Mouse (Mus musculus) monocyte, adult 2 months (primary cell): Measurements from ENCODE around the gene Kcnd3.

Source experiments
- DNase-seq, 2 experiments: peaks; one replicate each; pipeline ENCODE4 v3.0.0; 2022; ENCODE audit warnings: low spot score in 2 of 2, low read depth in 1 of 2

Gene Kcnd3

DNA sequence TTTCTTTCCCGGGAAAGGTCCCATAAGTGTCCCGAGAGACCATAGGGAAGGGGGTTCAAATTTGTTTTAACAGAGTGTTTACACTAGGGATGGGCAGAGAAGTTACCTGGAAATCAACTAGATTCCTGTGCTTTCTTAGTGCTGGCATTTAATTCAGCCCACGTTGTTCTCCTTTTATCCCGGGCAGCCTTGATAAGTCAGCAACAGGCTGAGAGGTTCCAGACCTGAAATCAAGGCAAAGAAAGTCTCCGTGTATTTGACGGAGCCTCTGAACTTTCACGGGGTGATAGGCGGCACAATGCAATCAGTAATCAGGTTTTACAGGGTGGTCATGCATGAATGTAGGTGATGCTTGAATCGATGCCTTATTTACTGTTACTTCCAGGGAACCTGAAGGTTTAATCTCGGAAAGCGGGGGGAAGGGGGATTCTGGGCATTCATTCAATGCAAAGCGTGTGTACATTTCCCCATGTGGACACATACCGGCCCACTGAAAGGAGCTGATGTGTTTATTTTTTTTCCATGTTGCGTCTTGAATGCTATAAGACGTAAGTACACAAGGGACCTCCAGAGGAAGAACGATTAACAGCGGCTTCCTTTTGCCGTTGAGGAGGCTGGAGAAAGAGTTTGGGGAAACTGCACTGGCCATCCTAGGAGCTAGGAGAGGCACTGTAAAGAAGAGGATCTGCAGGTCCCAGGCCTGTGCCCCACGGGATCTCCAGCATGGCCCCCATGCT lies 1.3 kb downstream of the Kcnd3 start:
- no peak for DNase-seq

DNA sequence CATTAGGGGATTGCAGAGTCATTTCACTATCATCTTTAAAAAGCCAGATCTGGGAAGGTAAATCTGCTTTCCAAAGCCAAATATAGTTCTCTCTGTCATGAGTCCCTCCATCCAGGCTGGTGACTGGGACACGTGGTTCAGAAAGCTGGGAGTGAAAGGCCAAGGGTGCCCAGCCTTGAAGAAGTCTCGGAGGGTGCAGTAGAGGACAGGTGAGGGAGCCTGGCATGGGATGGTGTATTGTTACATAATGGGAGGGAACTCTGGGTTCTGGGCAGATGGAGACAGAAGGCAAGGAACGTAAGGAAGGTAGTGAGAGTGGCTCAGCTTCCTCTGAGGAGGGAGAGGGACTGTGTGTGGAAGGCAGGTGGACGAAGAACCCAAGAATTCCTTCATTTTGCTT lies 5.5 kb downstream of the Kcnd3 start:
- no peak for DNase-seq

DNA sequence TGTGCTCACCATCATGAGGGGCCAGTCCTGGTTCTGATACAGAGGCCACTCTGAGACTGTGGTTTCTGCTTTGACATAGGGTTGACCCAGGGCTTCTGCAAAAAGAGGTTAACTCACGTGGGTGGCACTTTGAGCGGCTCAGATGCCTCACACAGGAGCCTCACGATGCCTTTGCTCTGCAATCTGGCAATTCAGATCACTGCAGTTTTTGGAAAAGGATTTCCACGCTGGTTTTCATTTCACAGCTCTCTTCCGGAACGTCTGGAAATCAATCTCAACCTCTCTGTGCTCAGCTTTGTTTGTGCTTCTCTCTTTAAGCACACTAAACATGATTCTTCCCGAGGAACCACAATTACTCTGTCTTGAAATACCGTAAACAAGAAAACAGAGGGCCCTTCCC lies 14.4 kb downstream of the Kcnd3 start:
- no peak for DNase-seq

DNA sequence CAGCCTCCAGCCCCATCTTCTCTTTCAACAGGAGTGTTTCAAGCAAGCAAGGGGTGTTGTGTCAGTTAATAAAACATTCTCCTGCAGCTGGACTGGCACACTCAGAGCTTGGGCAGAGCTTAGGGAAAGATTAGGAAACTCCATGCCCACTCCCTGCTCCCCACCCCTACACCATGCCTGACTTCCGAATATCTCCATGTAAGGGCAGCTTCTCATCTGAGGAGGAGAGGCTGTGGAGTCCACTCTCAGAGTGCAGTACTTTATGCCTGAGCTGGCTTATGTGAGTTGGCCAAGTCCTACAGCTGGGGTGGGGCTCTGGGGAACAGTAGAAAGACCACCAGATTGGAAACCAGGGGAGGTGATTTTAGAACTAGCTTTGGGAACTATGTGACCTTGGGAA lies 20.4 kb downstream of the Kcnd3 start:
- DNase-seq: no peak

DNA sequence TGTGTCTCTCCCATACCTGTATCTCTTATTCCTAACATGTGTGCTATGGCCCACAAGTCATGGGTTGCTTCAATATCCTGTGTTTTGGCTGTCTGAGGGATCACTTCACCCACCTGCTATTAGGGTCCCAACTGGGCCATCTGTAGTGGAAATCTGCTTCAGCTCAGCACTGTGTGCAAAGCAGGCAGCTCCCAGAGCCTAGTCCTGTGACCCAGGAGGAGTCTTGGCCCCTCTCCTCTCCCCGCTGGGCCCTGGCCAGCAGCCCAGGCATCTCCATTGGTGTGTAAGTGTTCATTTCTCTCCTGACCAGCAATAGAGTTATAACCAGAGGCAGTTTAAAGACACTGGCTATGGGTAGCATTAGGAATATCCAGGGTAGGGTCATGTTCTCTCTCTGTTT lies 24.3 kb downstream of the Kcnd3 start:
- no peak for DNase-seq

DNA sequence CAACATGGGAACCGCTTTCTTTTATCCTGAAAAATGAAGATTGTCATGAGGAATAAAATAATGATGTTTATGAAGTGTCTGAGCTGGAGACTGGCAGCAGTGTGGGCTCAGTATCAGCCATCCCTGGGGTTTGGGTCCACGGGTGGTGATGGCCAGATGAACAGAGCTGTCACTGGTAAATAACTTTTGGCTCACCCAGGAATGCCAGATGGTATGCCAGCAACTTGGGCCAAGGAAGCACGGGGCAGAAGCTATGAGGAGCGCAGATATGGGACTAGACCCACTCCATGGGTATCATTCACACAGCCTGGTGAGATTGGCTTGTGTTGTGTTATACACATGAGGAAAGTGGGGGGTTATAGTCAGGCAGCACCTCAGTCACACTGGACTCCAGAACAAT lies 26.7 kb downstream of the Kcnd3 start:
- DNase-seq: no peak

DNA sequence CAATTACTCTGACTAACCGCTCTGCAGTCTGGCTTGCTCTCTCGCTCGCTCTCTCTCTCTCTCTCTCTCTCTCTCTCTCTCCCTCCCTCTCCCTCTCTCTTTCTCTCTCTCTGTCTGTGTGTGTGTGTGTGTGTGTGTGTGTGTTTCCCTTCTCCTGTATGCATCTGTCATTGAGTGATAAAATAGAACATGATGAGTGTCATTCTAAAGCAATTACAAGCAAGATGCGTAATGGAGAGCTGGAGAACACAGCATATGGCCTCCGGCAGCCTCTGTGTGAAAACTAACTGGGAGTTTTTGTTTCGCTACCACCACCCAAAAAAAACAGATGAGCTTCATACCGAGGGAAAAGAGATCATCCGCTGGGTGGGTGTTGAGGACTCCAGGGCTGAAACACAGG lies 29.3 kb downstream of the Kcnd3 start:
- DNase-seq: no peak

DNA sequence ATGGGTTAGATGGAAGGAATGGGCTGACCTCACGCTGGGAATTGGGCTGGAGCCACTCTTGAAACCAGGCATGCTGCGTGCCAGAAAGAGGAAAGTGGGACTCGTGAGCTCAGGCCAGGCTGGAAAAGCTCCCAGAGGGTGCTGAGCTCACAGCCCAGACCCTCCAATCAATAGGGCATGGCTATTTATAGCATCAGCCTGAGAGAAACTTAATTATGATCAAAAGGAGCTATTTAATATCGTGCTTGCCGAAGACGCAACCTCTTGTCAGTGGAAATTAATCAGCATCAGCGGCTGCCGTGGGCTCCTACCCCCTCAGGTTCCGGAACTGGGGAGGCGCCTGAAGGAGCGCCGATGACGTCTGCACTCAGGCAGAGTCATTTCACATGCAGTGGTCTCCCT lies 31.5 kb downstream of the Kcnd3 start:
- DNase-seq: no peak

DNA sequence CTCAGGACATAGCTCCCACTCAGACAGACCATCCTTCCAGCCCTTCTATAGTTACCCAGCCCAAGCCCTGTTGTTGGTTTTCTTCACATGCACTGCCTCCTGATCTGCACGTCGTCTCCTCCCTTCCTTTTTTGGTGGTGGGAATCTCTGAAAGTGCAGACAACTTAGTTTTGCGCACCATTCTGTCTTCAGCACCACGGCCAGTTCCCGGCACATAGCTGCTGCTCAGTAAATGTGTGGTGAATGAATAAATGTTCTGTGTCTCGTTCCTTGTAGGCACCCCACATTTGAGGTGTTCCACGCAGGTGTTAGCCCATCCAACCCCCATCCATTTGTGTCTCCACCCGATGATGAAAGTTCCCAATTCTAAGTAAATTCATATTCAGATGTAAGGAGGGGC lies 35.0 kb downstream of the Kcnd3 start:
- DNase-seq: no peak

DNA sequence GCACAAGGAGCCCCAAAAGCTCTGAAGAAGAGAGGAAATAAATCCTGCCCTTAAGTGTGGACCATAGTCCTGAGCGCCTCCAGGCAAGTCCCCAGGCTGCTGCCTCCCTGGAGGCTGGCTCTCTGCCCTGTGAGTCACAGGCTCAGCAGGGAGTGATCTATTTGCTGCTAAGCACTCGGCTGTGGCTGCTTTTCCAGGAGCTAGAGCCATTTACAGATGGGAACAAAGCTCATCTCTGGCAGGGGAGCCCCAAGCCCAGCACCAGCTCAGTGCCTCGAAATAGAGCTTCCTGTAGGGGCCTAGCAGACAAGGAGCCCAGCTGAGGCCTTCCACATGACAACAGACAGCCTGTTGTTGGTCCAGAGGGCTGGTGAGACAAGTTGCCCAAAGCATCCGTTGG lies 37.5 kb downstream of the Kcnd3 start:
- no peak for DNase-seq

DNA sequence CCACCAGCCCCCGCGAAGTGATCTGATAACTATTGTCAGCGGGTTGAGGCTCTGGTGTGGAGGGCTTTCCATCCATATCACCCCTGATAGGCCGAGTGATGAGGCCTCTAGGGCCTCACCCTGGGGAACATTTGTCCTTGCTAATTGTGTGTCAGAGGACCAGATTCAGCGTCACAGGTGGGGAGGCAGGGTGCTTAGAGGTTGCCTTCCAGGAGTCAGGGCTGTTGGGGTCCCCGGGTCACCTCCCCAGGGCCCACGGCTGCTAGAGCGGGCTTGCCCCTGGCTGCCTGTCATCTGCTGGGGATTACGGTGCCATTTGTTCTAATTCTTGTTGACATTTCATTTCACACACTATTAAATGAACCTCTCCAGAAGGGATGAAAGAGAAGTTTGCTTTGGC lies 42.8 kb downstream of the Kcnd3 start:
- DNase-seq: no peak

DNA sequence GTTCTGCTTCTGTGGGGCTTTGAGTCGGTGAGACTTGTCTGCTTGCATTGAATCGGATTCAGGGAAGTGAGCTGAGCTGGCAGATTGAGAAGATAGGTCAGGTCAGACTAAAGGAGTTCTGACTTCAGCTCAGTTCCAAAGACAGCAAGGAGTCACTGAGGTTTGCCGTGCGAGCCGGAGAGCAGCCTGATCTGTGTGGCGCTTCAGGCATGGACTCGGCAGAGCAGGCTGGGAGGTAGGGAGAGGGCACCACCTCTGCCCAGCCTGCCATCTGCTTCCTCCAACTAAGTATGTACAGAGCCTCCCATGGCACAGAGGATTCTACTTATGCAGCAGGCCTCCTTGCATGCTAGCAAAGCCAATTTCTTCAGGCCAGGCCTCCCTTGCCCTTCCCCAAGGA lies 44.1 kb downstream of the Kcnd3 start:
- DNase-seq: no peak

DNA sequence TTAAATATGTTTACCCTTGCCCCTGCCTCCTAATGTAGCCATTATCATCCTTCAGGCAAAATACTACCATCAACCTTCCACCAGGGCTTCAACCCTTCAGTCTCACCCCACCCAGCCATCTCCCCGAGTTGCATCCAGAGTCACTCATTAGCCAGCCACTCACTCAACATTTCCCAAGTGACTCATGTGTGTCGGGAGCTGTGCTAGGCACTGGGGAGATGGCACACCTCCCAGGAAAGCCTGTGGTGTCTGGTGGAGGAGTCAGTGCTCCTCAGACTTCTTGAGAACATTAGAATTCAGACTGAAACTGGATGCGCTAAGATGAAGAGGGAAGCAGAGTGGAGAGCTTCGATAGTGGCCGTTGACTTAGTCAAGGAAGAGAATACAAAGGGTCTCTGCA lies 44.8 kb downstream of the Kcnd3 start:
- no peak for DNase-seq

DNA sequence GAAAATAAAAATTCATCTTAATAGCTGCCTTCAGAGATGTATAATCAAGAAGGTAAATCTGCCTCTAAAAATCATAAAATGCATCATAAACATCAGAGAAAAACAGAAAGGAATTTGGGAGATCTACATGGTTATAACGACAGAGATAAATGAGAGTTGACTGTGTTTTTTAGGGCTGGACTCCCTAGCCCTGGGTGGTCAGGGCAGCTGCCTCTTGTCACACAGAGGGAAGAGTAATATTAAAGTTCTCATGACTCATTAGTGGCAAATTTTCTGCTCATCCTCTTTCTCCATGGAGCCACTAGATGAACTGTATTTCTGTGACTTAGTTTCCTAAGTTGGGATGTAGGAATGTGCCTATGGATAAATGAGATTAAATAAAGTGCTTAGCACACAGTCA lies 48.9 kb downstream of the Kcnd3 start:
- no peak for DNase-seq

DNA sequence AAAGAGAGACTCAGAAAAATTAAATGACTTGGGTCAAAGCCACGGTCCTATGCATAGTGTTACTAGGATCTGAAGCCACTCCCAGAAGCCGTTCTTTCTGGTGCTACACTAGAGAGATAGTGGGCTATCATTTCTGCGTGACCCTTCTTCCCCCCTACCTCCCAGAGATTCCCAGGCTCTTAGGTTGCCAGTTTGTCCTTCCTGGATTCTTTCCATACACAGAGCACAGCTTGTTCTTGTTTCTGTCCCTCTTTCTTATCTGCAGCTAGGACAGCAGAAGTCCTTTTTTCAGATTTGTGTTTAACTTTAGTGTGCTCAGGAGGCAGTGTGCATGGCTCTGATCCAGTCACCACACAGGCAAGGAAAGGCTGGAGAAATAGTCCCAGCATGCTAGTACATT lies 52.1 kb downstream of the Kcnd3 start:
- DNase-seq: no peak

DNA sequence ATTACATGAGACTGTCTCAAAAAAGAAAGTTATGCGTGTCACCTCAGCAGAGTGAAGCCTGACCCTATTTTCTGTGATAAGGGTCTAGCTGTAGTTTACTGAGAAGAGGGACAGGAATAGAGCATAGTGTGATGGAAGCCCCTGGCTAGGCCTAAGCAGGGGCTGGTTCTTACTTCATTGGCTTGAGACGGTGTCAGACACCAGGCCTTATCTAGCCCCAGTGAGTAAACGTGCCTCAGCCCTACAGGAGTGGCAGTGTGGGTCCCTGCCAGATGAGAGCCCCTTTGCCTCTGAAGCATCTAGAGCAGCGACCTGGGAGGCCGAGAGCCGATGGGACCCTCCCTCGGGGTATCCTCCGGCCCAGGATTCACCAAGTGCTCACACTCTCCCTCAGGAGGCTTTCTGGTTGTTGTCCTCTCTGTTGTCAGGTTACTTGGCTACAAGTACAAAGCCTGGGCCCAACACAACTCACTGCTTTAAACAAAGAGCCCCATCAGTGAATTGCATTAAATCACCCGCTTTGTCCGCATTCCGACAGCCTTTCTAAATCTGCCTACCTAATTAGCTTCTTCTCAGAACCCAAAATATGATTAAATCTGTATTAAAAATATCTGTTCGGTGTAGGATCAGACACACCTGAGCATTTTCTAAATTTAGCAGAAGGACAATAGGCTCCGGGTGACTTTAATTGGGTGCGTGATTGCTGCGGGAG lies 53.2 kb downstream of the Kcnd3 start:
- DNase-seq: no peak

DNA sequence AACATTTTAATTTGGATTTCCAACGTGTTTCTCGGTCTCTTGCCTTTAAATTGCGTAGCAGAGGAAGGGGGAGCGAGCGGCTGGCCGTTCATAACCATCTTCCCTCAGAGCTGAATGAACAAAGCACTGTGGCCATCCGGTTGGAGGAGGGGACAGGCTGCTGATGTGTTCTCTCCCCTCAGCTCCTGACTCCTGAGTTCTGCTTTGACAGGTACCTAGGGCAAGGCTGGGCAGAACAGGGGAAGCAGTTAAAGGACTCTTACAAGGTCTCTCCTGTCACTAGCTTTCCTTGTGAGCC lies 53.7 kb downstream of the Kcnd3 start:
- no peak for DNase-seq

DNA sequence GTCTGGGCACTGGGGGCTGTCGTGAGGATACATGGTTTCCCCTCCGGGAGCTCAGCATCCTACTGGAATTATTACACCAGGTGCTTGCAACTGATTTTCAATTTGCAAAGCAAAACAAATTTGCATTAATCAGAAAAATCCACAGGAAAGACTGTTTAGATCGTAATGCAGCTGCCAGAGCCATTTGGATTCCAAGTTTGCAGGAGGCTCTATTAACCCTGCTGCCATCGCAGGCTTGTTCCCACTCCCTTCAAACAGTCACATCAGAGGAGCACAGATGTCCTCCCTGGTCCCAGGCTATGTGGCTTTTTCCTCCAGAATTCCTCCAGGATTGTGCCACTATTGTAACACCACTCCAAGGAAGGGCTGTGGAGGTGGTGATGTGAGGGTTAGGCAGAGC lies 54.5 kb downstream of the Kcnd3 start:
- no peak for DNase-seq

DNA sequence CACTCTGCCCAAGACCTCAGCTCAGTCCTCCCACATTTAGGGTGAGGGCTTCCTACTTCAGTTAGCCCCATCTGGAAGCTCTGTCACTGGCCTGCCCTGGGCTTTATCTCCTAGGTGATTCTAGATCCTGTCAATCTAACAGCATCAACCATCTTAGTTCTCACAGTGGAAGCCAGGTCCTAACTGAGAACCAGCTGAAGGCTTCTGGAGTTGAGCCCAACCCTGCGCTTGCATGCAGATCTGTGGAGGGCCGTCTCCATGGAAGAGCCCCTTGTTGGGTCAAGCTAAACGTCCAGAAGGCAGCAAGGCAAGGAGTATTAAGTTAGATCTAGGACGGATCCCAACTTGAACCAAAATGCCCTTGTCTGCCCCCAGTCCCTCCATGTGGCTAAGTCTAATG lies 57.2 kb downstream of the Kcnd3 start:
- DNase-seq: no peak

DNA sequence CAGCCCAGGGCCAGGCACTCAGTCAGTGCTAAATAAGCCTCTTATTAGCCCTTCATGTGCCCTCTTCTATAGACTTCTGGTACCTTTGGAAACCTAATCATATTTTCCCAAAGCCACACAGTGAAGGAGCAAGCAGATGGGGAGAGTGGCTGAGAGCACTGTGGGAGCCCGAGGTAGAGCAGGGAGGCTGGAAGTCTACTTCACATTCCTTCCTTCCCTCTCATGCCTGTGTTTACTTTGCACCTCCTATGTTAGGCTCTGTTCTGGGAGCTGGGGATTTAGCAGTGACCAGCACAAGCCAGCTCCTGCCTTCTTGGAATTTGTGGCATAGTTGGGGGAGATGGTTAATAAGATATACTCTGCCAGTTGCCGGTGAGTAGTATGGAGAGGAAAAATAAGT lies 59.7 kb downstream of the Kcnd3 start:
- DNase-seq: no peak

DNA sequence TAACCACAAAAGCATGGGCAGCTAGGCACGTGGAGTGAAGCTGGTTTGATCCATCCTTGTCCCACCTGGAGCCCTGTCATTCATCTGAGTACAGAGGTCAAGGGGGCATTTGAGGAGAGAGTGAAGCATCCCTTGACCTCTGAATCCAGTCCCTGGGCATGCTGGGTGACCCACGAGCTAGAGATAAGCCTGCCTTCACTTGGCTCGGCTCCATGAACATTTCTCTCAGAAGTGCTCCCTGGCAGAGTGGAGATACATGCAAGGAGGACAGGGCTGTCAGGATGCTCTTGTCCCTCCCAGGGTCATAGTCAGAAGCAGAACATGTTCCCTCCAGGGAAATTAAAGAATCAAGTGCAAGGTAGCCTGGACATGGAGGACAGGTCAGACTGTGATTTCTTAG lies 62.1 kb downstream of the Kcnd3 start:
- no peak for DNase-seq

DNA sequence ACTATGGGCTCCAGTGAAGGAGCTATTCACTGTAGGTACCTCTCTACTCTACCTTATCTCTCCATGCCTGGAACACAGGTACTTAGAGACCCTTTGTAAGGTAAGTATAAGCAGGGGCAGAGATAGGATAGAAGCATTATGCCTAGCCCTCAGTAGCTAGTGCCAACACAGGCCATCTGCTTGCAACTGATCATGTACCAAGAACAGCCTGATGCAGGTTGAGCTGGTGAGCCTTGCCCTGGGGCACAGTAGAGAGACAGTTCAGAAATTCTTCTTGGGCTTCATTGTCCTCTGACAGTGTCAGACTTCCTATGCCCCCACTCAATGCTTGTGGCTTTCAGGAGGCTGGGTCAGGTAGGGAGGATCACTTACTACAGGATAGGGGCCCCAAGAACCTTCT lies 62.9 kb downstream of the Kcnd3 start:
- no peak for DNase-seq

DNA sequence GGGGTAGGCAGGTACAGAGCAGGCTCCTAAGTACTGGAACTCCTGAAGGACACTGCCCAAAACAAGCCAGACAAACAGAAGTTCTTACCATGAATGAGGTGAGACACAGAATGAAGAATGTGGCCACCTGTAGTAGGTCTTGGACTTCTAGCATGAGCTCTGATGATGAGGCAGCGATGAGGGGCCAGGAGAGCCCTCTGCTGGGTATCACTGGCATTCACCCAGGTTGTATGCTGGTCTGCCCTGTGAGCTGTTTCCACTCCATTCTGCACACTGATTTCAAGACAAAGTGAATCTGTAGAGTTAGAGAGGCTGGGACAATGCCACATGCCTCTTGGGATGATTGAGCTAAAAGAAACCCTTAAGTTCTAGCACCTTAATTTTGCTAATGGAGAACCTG lies 63.5 kb downstream of the Kcnd3 start:
- DNase-seq: no peak
